Mouse (Mus musculus): ENCODE results near the gene Hoxd3. TPM values are rescaled to one million over a fixed set of nuclear protein-coding genes. Genes with fewer than 3 reads are reported as not detected.

Hoxd3 gene
- polyA plus RNA-seq, 1 experiment from 2014 or later, result not detected

DNA sequence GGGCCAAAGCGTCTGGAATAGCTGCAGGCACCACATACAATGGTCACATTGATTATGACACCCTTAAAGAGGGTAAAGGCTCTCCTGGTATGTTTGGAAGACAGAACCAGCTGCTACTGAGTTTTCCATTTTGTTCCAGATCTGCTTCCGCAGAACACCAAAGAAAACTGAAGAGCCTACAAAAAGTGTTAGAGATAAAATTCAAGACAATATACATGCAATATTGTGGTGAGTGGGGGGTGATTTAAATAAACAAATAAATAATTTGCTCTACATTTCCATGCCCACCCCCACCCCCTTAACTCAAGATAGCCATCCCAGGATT lies 27.7 kb downstream of the Hoxd3 start:
- Histone ChIP-seq H3K4me2 (no peak overlapping the region), H3K27me3 (peaks cover 97% of the 10 kb centered on the region), H3K4me3 (replicated peaks) (no peak overlapping the region), H3K9ac (no peak overlapping the region), H3K9me3 (no peaks in the 10 kb centered on the region), H3K27ac (no peak overlapping the region), H3K36me3 (replicated peaks) (no peaks in the 10 kb centered on the region), H3K4me1 (0 out of 2 replicates have a peak, but pooled peaks cover 7% of the 10 kb centered on the region)
- 5% methylated on average over 2 of the region's 2 CpGs for WGBS
- ATAC-seq (ENCODE audit: low FRiP score), result no peak

DNA sequence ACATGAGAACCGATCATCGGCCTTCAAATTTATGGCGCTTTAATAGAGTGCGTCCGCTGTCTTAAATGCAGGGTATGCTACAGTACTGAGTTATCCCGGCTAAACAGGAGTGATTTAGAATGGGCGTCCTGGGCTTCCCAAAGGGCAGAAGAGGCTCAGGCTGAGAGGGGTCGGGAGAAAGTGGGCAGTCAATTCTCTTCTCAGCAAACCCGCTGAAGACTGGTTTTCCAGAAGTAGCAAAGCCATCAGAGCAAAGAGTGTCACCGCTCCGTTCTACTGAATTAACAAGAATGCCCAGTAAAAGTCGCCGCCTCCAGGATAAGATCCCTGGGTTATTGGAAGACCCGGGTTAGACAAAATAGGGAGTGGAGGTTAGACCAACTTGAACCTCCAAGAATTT lies 28.1 kb downstream of the Hoxd3 start:
- no peak for ATAC-seq (ENCODE audit: low FRiP score)
- WGBS, result 2% methylated on average over 14 of the region's 14 CpGs
- Histone ChIP-seq H3K36me3 (replicated peaks) (no peaks in the 10 kb centered on the region), H3K27me3 (peaks cover 97% of the 10 kb centered on the region), H3K4me3 (replicated peaks) (no peak overlapping the region), H3K4me2 (no peak overlapping the region), H3K27ac (no peak overlapping the region), H3K9ac (no peak overlapping the region), H3K4me1 (0 out of 2 replicates have a peak, but pooled peaks cover 7% of the 10 kb centered on the region), H3K9me3 (no peaks in the 10 kb centered on the region)

DNA sequence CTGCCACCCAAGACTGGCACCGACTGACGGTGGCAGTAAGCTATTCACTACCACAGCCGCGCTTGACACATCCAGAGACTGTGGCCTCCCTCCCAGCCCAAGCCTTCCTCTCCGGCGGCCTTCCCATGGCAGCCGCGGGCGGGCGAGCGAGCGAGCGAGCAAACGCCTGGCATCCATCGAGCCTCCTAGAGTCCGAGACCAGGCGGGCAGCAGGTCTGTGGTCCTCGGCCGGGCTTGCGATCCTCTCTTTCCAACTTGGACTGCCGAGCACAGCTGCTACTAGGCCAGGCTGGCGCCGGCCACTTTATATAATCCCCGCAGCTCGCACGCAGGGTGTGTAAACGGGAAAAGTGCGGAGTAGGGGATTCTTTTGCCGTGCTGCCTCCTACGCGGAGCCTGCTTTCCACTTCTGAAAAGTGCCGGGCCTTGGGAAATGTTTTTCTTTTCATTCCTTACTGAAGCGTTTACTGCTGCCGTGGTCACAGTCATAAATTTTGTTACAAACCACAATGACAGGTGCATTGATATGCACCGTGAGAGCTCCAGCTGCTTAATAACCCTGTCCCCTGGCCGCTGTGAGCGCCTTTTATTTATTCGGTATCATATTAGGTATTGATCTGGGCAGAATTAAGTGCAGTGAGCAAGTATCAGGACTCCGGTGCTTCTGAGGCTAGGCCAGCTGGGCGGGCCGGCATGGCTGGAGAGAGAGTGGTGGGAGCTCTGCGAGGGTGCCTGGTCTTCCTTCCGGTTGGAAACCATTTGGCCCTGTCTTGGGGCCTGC lies 28.8 kb downstream of the Hoxd3 start:
- no peak for ATAC-seq (ENCODE audit: low FRiP score)
- H3K27ac ChIP-seq, result no peak overlapping the region
- under 1% methylated on average over 43 of the region's 43 CpGs for WGBS
- peaks cover 97% of the 10 kb centered on the region for H3K27me3 ChIP-seq
- no peak overlapping the region for H3K4me3 ChIP-seq (replicated peaks)
- no peaks in the 10 kb centered on the region for H3K9me3 ChIP-seq
- H3K4me1 ChIP-seq, result 0 out of 2 replicates have a peak, but pooled peaks cover 7% of the 10 kb centered on the region
- no peaks in the 10 kb centered on the region for H3K36me3 ChIP-seq (replicated peaks)
- no peak overlapping the region for H3K4me2 ChIP-seq
- no peak overlapping the region for H3K9ac ChIP-seq

DNA sequence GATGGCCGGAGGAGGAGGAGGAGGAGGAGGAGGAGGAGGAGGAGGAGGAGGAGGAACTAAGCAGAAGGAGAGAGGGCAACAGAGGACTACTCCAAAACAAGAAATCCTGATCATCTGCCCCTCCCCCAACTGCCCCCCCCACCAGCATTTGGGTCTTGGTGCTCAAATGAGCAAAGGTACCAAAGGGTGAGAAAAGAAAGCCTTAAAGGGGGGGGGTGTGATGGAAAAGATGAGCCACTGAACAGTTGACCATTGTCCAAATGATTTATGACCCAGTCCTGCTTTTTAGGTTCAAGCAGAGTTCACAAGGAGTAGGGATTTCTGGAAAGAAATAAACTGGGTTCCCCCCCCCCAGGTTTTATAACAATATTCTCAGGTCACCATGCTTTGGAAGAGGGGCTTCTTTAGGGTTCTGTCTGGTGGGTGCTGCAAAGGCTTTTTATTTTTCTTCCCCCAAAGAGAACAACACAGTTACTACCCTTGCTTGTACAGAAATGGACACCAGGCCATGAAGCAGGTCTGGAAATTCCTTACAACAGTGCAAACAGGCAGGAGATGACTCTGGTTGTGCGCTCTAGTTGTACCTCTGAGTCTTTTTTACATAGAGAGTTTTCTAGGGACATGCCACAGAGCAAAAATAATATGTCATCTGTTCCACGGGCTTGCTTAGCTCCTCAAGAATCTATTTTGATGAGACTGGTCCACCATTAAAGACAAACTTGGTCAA lies 29.7 kb downstream of the Hoxd3 start:
- no peak for ATAC-seq (ENCODE audit: low FRiP score)
- no peak overlapping the region for H3K4me3 ChIP-seq (replicated peaks)
- H3K27me3 ChIP-seq, result peaks cover 97% of the 10 kb centered on the region
- H3K9ac ChIP-seq, result no peak overlapping the region
- no peak overlapping the region for H3K27ac ChIP-seq
- no peaks in the 10 kb centered on the region for H3K4me1 ChIP-seq
- H3K36me3 ChIP-seq (replicated peaks), result no peaks in the 10 kb centered on the region
- 29% methylated on average over 2 of the region's 3 CpGs for WGBS
- no peaks in the 10 kb centered on the region for H3K9me3 ChIP-seq
- no peak overlapping the region for H3K4me2 ChIP-seq

DNA sequence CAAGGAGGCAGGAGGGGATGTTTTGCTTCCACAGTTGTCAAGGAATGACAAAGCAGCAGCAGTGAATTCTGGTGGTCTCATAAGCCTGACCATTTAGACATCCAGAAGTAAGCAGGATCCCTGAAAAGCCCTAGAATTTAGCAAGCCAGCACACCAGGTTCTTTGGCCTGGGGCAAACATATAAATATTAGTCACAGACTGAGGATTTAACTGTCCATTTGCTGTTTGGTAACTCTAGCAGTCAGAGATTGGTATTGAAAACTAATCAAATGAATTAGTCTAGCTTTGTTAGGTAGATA lies 30.2 kb downstream of the Hoxd3 start:
- Histone ChIP-seq H3K27ac (no peak overlapping the region), H3K36me3 (replicated peaks) (no peaks in the 10 kb centered on the region), H3K4me2 (no peak overlapping the region), H3K4me1 (0 out of 2 replicates have a peak, but pooled peaks cover 5% of the 10 kb centered on the region), H3K9ac (no peak overlapping the region), H3K27me3 (peaks cover 97% of the 10 kb centered on the region), H3K4me3 (replicated peaks) (no peak overlapping the region), H3K9me3 (no peaks in the 10 kb centered on the region)
- no peak for ATAC-seq (ENCODE audit: low FRiP score)

DNA sequence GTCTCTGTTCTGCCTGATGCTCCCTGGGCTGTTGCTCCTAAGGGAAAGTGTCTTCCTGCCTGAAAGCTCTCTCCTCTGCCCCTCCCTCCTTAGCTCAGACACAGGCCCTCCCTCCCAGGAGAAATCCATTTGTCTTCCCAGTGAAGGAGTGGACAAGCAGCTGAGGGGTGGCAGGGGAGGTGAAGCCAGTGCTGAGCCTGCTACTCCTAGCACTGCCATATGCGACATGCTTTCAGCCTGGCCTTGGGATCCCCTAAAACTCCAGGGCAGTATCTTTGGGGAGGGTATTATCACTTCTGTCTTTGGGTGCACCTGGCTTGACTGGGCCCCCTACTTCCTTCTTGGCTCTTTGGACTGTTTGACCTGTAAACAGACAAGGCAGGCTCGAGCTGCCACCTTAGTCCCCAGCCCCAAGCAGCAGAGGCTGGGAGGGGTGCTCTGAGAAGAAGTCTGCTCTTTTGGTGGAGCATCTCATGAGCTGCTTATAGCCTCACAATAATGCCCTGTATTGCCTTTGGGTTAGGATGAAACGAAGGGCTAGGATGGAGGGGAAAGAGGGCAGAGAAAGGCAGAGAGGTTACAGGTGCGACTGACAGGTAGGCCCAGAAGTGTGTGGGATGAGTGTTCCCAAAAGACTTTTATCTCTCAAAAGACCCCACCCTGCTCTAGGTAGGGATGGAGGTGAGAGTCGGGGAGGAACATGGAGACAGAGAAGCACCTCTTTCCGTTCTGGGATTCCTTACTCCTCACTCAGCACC lies 34.0 kb downstream of the Hoxd3 start:
- ATAC-seq (ENCODE audit: low FRiP score), result no peak

DNA sequence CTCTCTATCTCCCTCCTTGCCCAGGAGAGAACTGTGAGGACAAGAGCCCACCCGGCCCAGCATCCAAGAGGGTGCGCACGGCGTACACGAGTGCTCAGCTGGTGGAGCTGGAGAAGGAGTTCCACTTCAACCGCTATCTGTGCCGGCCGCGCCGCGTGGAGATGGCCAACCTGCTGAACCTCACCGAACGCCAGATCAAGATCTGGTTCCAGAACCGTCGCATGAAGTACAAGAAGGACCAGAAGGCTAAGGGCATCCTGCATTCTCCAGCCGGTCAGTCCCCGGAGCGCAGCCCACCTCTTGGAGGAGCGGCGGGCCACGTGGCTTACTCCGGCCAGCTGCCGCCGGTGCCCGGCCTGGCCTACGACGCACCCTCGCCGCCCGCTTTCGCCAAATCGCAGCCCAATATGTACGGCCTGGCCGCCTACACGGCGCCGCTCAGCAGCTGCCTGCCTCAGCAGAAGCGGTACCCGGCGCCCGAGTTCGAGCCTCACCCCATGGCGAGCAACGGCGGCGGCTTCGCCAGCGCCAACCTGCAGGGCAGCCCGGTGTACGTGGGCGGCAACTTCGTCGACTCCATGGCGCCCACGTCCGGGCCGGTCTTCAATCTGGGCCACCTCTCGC lies 34.7 kb downstream of the Hoxd3 start:
- H3K4me2 ChIP-seq, result no peak overlapping the region
- H3K4me3 ChIP-seq (replicated peaks), result peak overlapping the region; percentile 17; the same call in 1 of the 2 replicates
- peaks cover 15% of the 10 kb centered on the region for H3K4me1 ChIP-seq
- H3K27ac ChIP-seq, result no peak overlapping the region
- H3K27me3 ChIP-seq, result peaks cover 95% of the 10 kb centered on the region
- H3K9ac ChIP-seq, result no peak overlapping the region
- WGBS, result 1% methylated on average over 58 of the region's 58 CpGs
- H3K36me3 ChIP-seq (replicated peaks), result no peaks in the 10 kb centered on the region
- ATAC-seq (ENCODE audit: low FRiP score), result no peak
- H3K9me3 ChIP-seq, result no peaks in the 10 kb centered on the region

More for the DNA sequence above, 34.0 kb downstream of the Hoxd3 start:
- peaks cover 95% of the 10 kb centered on the region for H3K27me3 ChIP-seq
- H3K36me3 ChIP-seq (replicated peaks), result no peaks in the 10 kb centered on the region
- no peak overlapping the region for H3K27ac ChIP-seq
- H3K9me3 ChIP-seq, result no peaks in the 10 kb centered on the region
- H3K9ac ChIP-seq, result no peak overlapping the region
- H3K4me1 ChIP-seq, result peaks cover 15% of the 10 kb centered on the region
- no peak overlapping the region for H3K4me2 ChIP-seq
- WGBS, result 3% methylated on average over 6 of the region's 6 CpGs
- H3K4me3 ChIP-seq (replicated peaks), result no peak overlapping the region

DNA sequence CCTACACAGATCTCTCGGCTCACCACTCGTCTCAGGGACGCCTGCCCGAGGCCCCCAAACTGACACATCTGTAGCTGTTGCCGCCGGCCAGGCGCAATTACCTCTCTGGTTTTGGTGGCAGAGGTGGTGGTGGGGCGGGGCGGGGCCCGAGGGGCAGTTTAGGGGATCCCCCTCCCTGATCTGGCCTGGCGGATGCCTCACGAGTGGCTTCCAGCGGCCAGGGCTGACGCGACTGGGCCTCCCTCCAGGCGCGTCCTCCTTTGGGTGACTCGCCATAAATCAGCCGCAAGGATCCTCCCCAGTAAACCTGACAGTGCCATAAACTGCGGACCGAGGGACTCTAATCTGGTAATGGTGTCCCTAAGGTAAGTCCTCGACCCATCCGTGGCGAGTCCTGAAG lies 35.3 kb downstream of the Hoxd3 start:
- Histone ChIP-seq H3K9ac (no peak overlapping the region), H3K27me3 (peaks cover 95% of the 10 kb centered on the region), H3K4me1 (peaks cover 15% of the 10 kb centered on the region), H3K36me3 (replicated peaks) (no peaks in the 10 kb centered on the region), H3K4me3 (replicated peaks) (no peak overlapping the region), H3K4me2 (no peak overlapping the region), H3K27ac (no peak overlapping the region), H3K9me3 (no peaks in the 10 kb centered on the region)
- WGBS, result 1% methylated on average over 24 of the region's 24 CpGs
- ATAC-seq (ENCODE audit: low FRiP score), result no peak

DNA sequence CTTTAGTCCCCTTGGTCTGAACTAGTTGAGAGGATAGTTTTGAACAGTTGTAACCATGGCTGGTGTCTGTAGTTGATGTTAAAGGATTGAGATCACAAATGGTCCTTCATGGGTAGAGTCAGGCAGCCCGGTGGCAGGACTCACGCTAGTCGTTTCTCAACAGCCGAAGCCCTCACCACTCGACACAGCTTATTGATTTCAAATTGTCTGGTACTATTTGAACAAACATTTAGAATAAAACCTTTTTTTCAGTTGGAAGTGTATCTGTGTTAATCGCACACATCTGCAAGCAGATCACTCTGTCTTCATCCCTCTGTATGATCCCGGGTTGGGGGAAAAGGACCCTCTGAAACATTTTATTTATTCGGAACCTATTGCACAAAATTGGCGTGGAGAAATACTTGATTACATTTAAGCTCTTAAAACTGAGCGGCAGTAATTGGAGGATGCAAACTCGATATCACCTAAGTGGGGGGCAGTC lies 36.0 kb downstream of the Hoxd3 start:
- H3K4me3 ChIP-seq (replicated peaks), result no peak overlapping the region
- ATAC-seq (ENCODE audit: low FRiP score), result no peak

DNA sequence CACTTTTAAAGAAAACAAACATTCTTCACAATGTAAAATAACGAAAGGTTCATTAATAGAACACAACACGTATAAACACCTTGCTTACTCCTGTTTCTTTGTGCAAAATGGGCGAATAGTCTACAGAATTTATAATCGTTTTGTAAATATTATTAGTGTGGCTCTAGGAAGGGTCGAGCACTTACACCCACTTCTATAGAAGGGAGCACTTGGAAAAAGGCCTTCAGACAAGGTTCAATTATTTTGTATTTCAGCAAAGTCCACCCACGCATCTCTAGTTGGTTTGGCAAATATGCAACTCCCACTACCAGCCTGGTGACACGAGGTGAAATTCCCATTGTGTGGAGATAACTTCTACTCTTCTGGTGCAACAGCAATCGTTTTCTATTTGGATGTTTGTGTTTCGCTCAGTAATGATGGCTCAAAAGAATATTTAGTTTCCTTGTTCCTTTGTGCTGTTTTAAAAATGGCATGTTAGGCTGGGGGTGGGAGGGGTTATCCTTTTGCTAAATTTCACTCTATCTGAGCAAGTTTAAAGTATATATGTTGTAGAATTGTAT lies 36.8 kb downstream of the Hoxd3 start:
- Histone ChIP-seq H3K27me3 (peaks cover 98% of the 10 kb centered on the region), H3K9me3 (no peaks in the 10 kb centered on the region), H3K4me2 (no peak overlapping the region), H3K36me3 (replicated peaks) (no peaks in the 10 kb centered on the region), H3K4me1 (peaks cover 23% of the 10 kb centered on the region), H3K9ac (no peak overlapping the region), H3K4me3 (replicated peaks) (no peak overlapping the region), H3K27ac (no peak overlapping the region)
- WGBS, result 3% methylated on average over 9 of the region's 9 CpGs
- no peak for ATAC-seq (ENCODE audit: low FRiP score)

More for the DNA sequence above, 36.0 kb downstream of the Hoxd3 start:
- H3K36me3 ChIP-seq (replicated peaks), result no peaks in the 10 kb centered on the region
- peaks cover 18% of the 10 kb centered on the region for H3K4me1 ChIP-seq
- H3K4me2 ChIP-seq, result no peak overlapping the region
- 5% methylated on average over 11 of the region's 11 CpGs for WGBS
- H3K9ac ChIP-seq, result no peak overlapping the region
- no peak overlapping the region for H3K27ac ChIP-seq
- no peaks in the 10 kb centered on the region for H3K9me3 ChIP-seq
- H3K27me3 ChIP-seq, result peaks cover 96% of the 10 kb centered on the region

DNA sequence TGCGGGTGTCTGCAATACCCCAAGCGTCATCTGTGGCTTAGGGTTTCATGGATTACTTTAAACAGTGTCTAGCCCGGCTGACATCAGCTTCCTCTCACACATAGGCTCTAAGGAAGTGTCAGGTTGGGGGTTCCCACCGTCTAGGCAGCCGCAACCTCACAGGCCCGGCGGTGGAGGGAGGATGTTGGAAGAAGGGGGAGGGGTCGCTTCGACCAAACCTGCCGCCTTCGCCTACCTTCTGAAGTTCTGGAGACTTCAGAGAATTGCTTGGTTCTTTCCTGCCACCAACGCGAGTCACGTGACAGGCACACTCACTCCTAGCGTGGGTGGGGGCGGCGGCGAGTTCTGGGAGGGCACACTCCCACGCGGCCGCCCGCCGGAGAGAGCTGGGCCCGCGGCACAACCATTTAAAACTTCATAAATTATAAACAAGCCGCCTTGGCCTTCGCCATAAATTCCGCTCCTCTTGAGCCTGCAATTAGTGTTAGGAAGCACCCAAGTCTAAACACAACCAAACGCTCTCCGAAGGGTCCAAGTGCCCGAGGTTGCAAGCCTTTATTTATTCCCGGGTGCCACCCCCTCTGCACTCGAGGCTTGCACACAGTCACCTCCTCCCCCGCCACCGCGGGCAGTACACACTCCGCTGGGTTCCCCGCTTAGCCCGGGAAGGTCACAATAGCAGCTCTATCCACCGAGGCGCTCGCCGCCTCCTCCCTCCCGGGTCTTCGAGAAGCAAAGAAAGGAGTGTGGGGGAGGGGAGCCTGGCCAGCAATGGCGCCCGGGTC lies 37.8 kb downstream of the Hoxd3 start:
- Histone ChIP-seq H3K4me3 (replicated peaks) (peak overlapping the region; percentile 28), H3K9me3 (no peaks in the 10 kb centered on the region), H3K4me1 (peaks cover 23% of the 10 kb centered on the region), H3K4me2 (peak overlapping the region; percentile 44), H3K27me3 (peaks cover 98% of the 10 kb centered on the region), H3K9ac (no peak overlapping the region), H3K27ac (no peak overlapping the region), H3K36me3 (replicated peaks) (no peaks in the 10 kb centered on the region)
- peak; percentile 80 for ATAC-seq (ENCODE audit: low FRiP score)
- under 1% methylated on average over 47 of the region's 47 CpGs for WGBS

All from forebrain, embryonic 12.5 days (tissue).